Mouse (Mus musculus): ENCODE results near the gene Htr3b. TPM values are rescaled to one million over a fixed set of nuclear protein-coding genes. Genes with fewer than 3 reads are reported as not detected.

Htr3b gene
- polyA plus RNA-seq (2015; fragmentation: Nextera tagmentation; extraction: Ambion mirVana), result not detected in 2 replicates

DNA sequence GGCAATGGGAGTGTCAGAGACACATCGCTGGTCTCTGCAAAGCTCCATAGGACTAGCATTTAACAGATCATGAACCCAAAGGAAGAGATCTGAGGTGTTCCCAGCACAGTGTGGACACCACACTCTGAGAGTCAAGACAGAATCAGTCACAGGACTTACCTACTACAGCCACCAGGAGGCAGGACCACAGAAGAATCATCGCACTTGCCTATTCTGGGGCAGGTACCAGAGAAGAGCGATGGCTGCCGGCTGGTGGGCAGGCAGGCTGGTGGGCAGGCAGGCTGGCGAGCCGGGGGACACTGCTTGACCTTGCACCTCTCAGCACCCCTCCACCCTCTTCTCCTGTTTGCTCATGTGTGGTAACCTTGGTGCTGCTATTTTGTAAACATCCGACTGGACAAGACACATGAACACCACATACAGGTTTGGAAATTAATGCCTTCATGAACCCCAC is at the start of gene Htr3b:
Htr3b (minus strand) TSS at position 404 of the 454 bp plus-strand sequence.
- H3K36me3 ChIP-seq (ENCODE audit: control insufficient read depth, insufficient read depth), result no peaks in the 10 kb centered on the region
- no peak within 1 kb of the TSS for H3K4me3 ChIP-seq (replicated peaks; ENCODE audit: low read length)
- H3K9ac ChIP-seq (replicated peaks; ENCODE audit: low read depth, low read length), result no peak within 1 kb of the TSS
- no peak for ATAC-seq
- H3K27me3 ChIP-seq (replicated peaks; ENCODE audit: control insufficient read depth, insufficient read depth, low read length), result peaks cover 2% of the 10 kb centered on the region; the same call in 1 of the 2 replicates
- H3K27ac ChIP-seq (ENCODE audit: low read length), result no peak within 1 kb of the TSS
- 68% methylated on average over 7 of the region's 7 CpGs for WGBS
- H3K4me1 ChIP-seq (replicated peaks; ENCODE audit: control insufficient read depth, insufficient read depth, low read length), result peaks cover 8% of the 10 kb centered on the region; the same call in 1 of the 2 replicates
- H3K4me2 ChIP-seq (ENCODE audit: low read length), result no peak within 1 kb of the TSS
- no peaks in the 10 kb centered on the region for H3K9me3 ChIP-seq (ENCODE audit: control insufficient read depth, low read length)

GRCm38 (mm10) chr9:48999256-48999655 is 34.5 kb upstream of the Htr3b start:
- no peak overlapping the region for H3K27ac ChIP-seq (ENCODE audit: low read length)
- WGBS, result 82% methylated on average over 6 of the region's 6 CpGs
- H3K4me3 ChIP-seq (replicated peaks; ENCODE audit: low read length), result no peak overlapping the region
- no peak overlapping the region for H3K9ac ChIP-seq (replicated peaks; ENCODE audit: low read depth, low read length)
- no peaks in the 10 kb centered on the region for H3K4me1 ChIP-seq (replicated peaks; ENCODE audit: control insufficient read depth, insufficient read depth, low read length)
- no peaks in the 10 kb centered on the region for H3K9me3 ChIP-seq (ENCODE audit: control insufficient read depth, low read length)
- ATAC-seq, result no peak
- H3K36me3 ChIP-seq (ENCODE audit: control insufficient read depth, insufficient read depth), result 0 out of 2 replicates have a peak, but pooled peaks cover 5% of the 10 kb centered on the region
- H3K27me3 ChIP-seq (replicated peaks; ENCODE audit: control insufficient read depth, insufficient read depth, low read length), result no peaks in the 10 kb centered on the region
- H3K4me2 ChIP-seq (ENCODE audit: low read length), result no peak overlapping the region

- WGBS, result 87% methylated on average over 1 of the region's 1 CpGs
- no peak overlapping the region for H3K4me2 ChIP-seq (ENCODE audit: low read length)
Measured at GRCm38 (mm10) chr9:48995735-48996134, 30.9 kb upstream of the Htr3b start.

GRCm38 (mm10) chr9:48994779-48995178 is 30.0 kb upstream of the Htr3b start:
- Histone ChIP-seq H3K36me3 (ENCODE audit: control insufficient read depth, insufficient read depth) (no peaks in the 10 kb centered on the region), H3K4me2 (ENCODE audit: low read length) (no peak overlapping the region), H3K4me1 (replicated peaks; ENCODE audit: control insufficient read depth, insufficient read depth, low read length) (no peaks in the 10 kb centered on the region), H3K27me3 (replicated peaks; ENCODE audit: control insufficient read depth, insufficient read depth, low read length) (no peaks in the 10 kb centered on the region), H3K4me3 (replicated peaks; ENCODE audit: low read length) (no peak overlapping the region), H3K9me3 (ENCODE audit: control insufficient read depth, low read length) (no peaks in the 10 kb centered on the region), H3K27ac (ENCODE audit: low read length) (no peak overlapping the region), H3K9ac (replicated peaks; ENCODE audit: low read depth, low read length) (no peak overlapping the region)
- ATAC-seq, result no peak
- 94% methylated on average over 7 of the region's 7 CpGs for WGBS

More at GRCm38 (mm10) chr9:48995735-48996134, 30.9 kb upstream of the Htr3b start:
- Histone ChIP-seq H3K36me3 (ENCODE audit: control insufficient read depth, insufficient read depth) (no peaks in the 10 kb centered on the region), H3K9me3 (ENCODE audit: control insufficient read depth, low read length) (no peaks in the 10 kb centered on the region), H3K27me3 (replicated peaks; ENCODE audit: control insufficient read depth, insufficient read depth, low read length) (no peaks in the 10 kb centered on the region), H3K4me3 (replicated peaks; ENCODE audit: low read length) (no peak overlapping the region), H3K9ac (replicated peaks; ENCODE audit: low read depth, low read length) (no peak overlapping the region), H3K4me1 (replicated peaks; ENCODE audit: control insufficient read depth, insufficient read depth, low read length) (no peaks in the 10 kb centered on the region), H3K27ac (ENCODE audit: low read length) (no peak overlapping the region)
- no peak for ATAC-seq

GRCm38 (mm10) chr9:48991671-48992070 is 26.9 kb upstream of the Htr3b start:
- peaks cover 13% of the 10 kb centered on the region for H3K4me1 ChIP-seq (replicated peaks; ENCODE audit: control insufficient read depth, insufficient read depth, low read length)
- H3K36me3 ChIP-seq (ENCODE audit: control insufficient read depth, insufficient read depth), result no peaks in the 10 kb centered on the region
- H3K4me2 ChIP-seq (ENCODE audit: low read length), result no peak overlapping the region
- no peak for ATAC-seq
- no peaks in the 10 kb centered on the region; the same call in 1 of the 2 replicates for H3K27me3 ChIP-seq (replicated peaks; ENCODE audit: control insufficient read depth, insufficient read depth, low read length)
- 36% methylated on average over 5 of the region's 5 CpGs for WGBS
- H3K27ac ChIP-seq (ENCODE audit: low read length), result no peak overlapping the region
- H3K9me3 ChIP-seq (ENCODE audit: control insufficient read depth, low read length), result no peaks in the 10 kb centered on the region
- H3K4me3 ChIP-seq (replicated peaks; ENCODE audit: low read length), result no peak overlapping the region
- H3K9ac ChIP-seq (replicated peaks; ENCODE audit: low read depth, low read length), result no peak overlapping the region

DNA sequence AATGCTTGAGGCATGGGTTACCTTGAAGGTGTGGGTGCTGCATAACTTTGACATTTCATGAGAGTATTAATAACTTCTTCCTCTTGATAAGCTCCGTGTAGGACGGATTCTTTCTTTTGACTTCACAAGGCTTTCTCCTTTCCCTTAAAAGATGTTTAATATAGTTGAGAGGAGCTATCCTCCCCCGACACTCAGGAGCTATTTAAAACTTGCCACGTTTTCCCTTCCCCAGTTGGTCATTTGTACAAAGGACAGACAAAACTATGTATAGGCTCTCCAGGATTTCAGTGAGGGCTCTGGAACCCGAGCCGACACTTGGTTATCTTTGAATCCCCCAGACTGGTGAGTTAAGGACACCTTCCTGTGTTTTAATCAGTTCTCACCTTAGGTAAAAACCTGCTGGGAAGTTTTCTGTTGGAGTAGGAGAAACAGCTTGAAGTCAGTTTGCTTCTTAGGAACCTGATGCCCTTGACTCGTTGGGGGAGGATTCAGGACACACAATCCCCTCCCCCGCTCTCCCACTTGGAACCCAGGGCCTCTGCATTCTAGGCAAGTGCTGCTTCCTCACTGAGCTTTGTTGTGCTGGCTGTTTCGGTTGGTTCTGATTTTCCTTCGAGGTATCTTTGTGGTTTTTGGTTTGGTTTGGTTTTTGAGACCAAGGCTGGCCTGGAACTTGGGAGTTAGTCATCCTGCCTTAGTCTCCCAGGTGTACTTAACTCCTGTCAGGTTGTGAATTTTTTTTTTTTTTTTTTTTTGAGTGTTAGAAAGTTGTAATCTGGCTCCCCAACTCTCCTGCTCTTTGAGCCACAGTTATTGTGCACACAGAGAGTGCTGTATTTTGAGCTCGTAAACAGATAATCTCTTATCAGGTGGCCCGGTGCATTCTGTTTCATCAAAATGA is 22.7 kb upstream of the Htr3b start:
- no peaks in the 10 kb centered on the region for H3K36me3 ChIP-seq (ENCODE audit: control insufficient read depth, insufficient read depth)
- no peak overlapping the region for H3K27ac ChIP-seq (ENCODE audit: low read length)
- peak overlapping the region; percentile 40 for H3K4me2 ChIP-seq (ENCODE audit: low read length)
- ATAC-seq, result no peak
- H3K27me3 ChIP-seq (replicated peaks; ENCODE audit: control insufficient read depth, insufficient read depth, low read length), result no peaks in the 10 kb centered on the region; the same call in 1 of the 2 replicates
- H3K4me1 ChIP-seq (replicated peaks; ENCODE audit: control insufficient read depth, insufficient read depth, low read length), result peaks cover 18% of the 10 kb centered on the region
- WGBS, result 32% methylated on average over 12 of the region's 12 CpGs
- H3K9ac ChIP-seq (replicated peaks; ENCODE audit: low read depth, low read length), result no peak overlapping the region
- H3K4me3 ChIP-seq (replicated peaks; ENCODE audit: low read length), result no peak overlapping the region
- H3K9me3 ChIP-seq (ENCODE audit: control insufficient read depth, low read length), result no peaks in the 10 kb centered on the region

GRCm38 (mm10) chr9:48986616-48987141 is 21.9 kb upstream of the Htr3b start:
- no peak for ATAC-seq
- no peak overlapping the region for H3K9ac ChIP-seq (replicated peaks; ENCODE audit: low read depth, low read length)
- 29% methylated on average over 7 of the region's 7 CpGs for WGBS

GRCm38 (mm10) chr9:48985708-48986088 is 20.9 kb upstream of the Htr3b start:
- ATAC-seq, result no peak
- Histone ChIP-seq H3K4me2 (ENCODE audit: low read length) (peak overlapping the region; percentile 58), H3K36me3 (ENCODE audit: control insufficient read depth, insufficient read depth) (no peaks in the 10 kb centered on the region), H3K9ac (replicated peaks; ENCODE audit: low read depth, low read length) (peak overlapping the region; percentile 72), H3K9me3 (ENCODE audit: control insufficient read depth, low read length) (no peaks in the 10 kb centered on the region), H3K27me3 (replicated peaks; ENCODE audit: control insufficient read depth, insufficient read depth, low read length) (no peaks in the 10 kb centered on the region; the same call in 1 of the 2 replicates), H3K4me3 (replicated peaks; ENCODE audit: low read length) (peak overlapping the region; percentile 64), H3K27ac (ENCODE audit: low read length) (peak overlapping the region; percentile 84), H3K4me1 (replicated peaks; ENCODE audit: control insufficient read depth, insufficient read depth, low read length) (peaks cover 18% of the 10 kb centered on the region)
- 0% methylated on average over 20 of the region's 20 CpGs for WGBS

More at GRCm38 (mm10) chr9:48986616-48987141, 21.9 kb upstream of the Htr3b start:
- Histone ChIP-seq H3K9me3 (ENCODE audit: control insufficient read depth, low read length) (no peaks in the 10 kb centered on the region), H3K27me3 (replicated peaks; ENCODE audit: control insufficient read depth, insufficient read depth, low read length) (no peaks in the 10 kb centered on the region; the same call in 1 of the 2 replicates), H3K4me1 (replicated peaks; ENCODE audit: control insufficient read depth, insufficient read depth, low read length) (peaks cover 18% of the 10 kb centered on the region), H3K4me3 (replicated peaks; ENCODE audit: low read length) (0 out of 2 replicates have a peak overlapping the region, but pooled peaks have one; percentile 4), H3K4me2 (ENCODE audit: low read length) (peak overlapping the region; percentile 58), H3K27ac (ENCODE audit: low read length) (no peak overlapping the region), H3K36me3 (ENCODE audit: control insufficient read depth, insufficient read depth) (no peaks in the 10 kb centered on the region)

Measured in forebrain, embryonic 16.5 days (tissue).